Mouse (Mus musculus) lung, embryonic 14.5 days (tissue): ENCODE results near the gene Dnajc19. TPM values are rescaled to one million over a fixed set of nuclear protein-coding genes. Genes with fewer than 3 reads are reported as not detected.

Experiments
- ATAC-seq: fragments of 200-750 bp; cut with Nextera tagmentation; 2 replicates; pipeline ENCODE4 v1.8.0; 2017; ENCODE audit warnings: mild to moderate bottlenecking, moderate TSS enrichment, moderate library complexity; ENCODE audit not compliant: insufficient read depth
- DNase-seq: peaks from one replicate; pipeline ENCODE4 v3.0.0-alpha.2; 2015
- H3K27ac ChIP-seq: fragments of 300-500 bp; sonication (generic); 2 replicates; pipeline ENCODE4 v1.5.1; 2014; ENCODE audit warnings: low read depth, mild to moderate bottlenecking, moderate library complexity
- H3K27me3 ChIP-seq: fragments of 300-500 bp; sonication (generic); 2 replicates; pipeline ENCODE4 v1.6.1; 2014; ENCODE audit warnings: low read length, control low read depth; ENCODE audit not compliant: insufficient read depth
- H3K36me3 ChIP-seq: fragments of 300-500 bp; sonication (generic); 2 replicates; pipeline ENCODE4 v1.6.1; 2014; ENCODE audit warnings: control low read depth; ENCODE audit not compliant: insufficient read depth
- H3K4me1 ChIP-seq: fragments of 300-500 bp; sonication (generic); 2 replicates; pipeline ENCODE4 v1.6.1; 2014; ENCODE audit warnings: antibody characterized with exemption, control low read depth; ENCODE audit not compliant: insufficient read depth
- H3K4me2 ChIP-seq: fragments of 300-500 bp; sonication (generic); 2 replicates; pipeline ENCODE4 v1.6.1; 2014; ENCODE audit warnings: mild to moderate bottlenecking
- H3K4me3 ChIP-seq: fragments of 300-500 bp; sonication (generic); 2 replicates; pipeline ENCODE4 v1.5.1; 2014; ENCODE audit warnings: low read depth, low read length
- H3K9ac ChIP-seq: fragments of 300-500 bp; sonication (generic); 2 replicates; pipeline ENCODE4 v1.6.1; 2014
- H3K9me3 ChIP-seq: fragments of 300-500 bp; sonication (generic); 2 replicates; pipeline ENCODE4 v1.6.1; 2016; ENCODE audit warnings: low read depth, low read length, control low read depth
- CTCF ChIP-seq: IDR thresholded peaks from 2 replicates; pipeline ENCODE4 v1.5.1; 2016; ENCODE audit warnings: antibody characterized with exemption, low read depth
- WGBS: fragments of 180-500 bp; shearing (Covaris S2); extraction: QIAGEN DNeasy Blood & Tissue Kit; methylation state at CpG from one replicate; pipeline ENCODE4 v1.1.7; 2014; 5-methylcytosine and 5-hydroxymethylcytosine counted together
- polyA plus RNA-seq: library from polyadenylated mRNA; unstranded; fragments of >200 nt; fragmentation: Nextera tagmentation; extraction: Ambion mirVana; gene quantifications from 2 replicates; pipeline ENCODE4 v1.2.1, GENCODE M21; 2014

Gene Dnajc19
- polyA plus RNA-seq, 1 experiment from 2014 or later: 141 TPM

DNA sequence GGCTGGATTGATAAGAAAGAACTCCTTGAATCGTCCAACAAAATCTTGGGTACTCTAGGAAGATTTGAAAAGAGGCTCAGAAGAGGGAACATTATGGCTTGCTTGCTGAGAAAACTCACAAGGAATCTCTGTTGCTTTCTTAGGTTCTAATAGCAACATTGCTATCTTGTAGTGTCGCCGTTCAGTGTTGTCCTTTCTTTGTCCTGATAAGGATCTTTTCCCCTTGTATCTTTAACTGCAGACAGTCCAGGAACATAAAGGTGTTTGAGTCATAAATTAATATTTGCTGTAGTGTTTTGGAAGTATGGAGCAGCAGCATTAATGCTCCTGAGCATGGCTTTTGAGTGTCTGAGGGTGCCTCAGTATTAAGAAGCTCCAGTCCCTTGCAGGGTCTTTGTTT is 50.5 kb downstream of the Dnajc19 start:
- no peaks in the 10 kb centered on the region for H3K9me3 ChIP-seq
- no peak overlapping the region for H3K4me3 ChIP-seq
- WGBS: 80% methylated on average over 3 of the region's 3 CpGs
- no peaks in the 10 kb centered on the region for H3K27me3 ChIP-seq
- no peaks in the 10 kb centered on the region for H3K4me1 ChIP-seq
- H3K36me3 ChIP-seq: no peaks in the 10 kb centered on the region
- no peak overlapping the region for H3K4me2 ChIP-seq
- H3K27ac ChIP-seq: no peak overlapping the region
- DNase-seq (no peak), ATAC-seq (no peak)
- H3K9ac ChIP-seq: no peak overlapping the region
- no peak for TF ChIP-seq CTCF

DNA sequence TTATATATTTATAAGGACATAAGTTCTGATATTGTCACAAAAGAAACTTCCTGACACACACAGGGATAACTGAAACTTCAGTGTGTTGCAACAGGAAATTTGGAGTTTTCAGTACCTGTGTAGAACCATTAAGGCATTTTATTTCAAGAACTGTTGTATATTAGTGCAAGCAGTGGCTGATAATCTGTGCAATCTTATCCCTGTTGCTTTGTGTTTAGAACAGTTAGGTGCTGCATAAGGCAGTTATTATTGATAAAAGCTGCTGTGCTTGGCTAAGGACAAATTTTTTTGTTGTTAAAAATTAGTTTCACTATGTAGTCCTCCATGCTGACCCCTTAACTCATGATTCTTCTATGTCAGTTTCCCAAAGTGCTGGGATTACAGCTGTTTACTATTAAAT is 52.2 kb downstream of the Dnajc19 start:
- Histone ChIP-seq H3K4me3 (no peak overlapping the region), H3K4me2 (no peak overlapping the region), H3K9me3 (no peaks in the 10 kb centered on the region), H3K4me1 (no peaks in the 10 kb centered on the region), H3K27ac (no peak overlapping the region), H3K9ac (no peak overlapping the region), H3K27me3 (no peaks in the 10 kb centered on the region), H3K36me3 (no peaks in the 10 kb centered on the region)
- ATAC-seq (no peak), DNase-seq (no peak)
- TF ChIP-seq CTCF: no peak

DNA sequence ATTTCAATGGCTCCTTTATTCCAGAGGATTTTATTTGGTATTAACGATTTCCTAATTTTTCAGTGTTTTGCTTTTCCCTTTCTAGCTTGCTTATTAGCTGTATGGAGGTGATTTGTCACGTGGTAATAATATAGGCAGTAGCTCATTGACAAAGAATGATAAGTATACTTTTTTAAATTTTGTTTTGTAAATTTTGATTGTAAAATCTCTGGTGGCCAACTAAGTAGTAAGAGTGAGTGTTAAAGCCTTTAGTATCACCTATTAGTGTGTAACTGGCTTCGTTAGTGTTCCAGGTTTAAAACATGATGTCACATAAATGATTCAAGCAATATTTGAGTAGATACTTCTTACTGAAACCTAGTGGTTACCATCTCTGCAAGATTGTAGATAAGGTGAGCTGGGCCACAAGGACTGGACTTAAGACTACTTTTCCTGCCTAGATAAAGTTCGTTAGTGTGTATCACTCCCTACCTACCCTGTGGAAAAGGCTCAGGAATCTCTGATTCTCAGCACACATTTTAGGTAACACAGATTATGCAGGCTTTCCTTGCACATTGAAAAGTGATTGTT is 59.8 kb downstream of the Dnajc19 start:
- WGBS: 65% methylated on average over 4 of the region's 4 CpGs
- H3K4me2 ChIP-seq: peak overlapping the region; percentile 82
- H3K9me3 ChIP-seq: no peaks in the 10 kb centered on the region
- H3K4me3 ChIP-seq: peak overlapping the region; percentile 91
- DNase-seq (no peak), ATAC-seq (no peak)
- H3K9ac ChIP-seq: peak overlapping the region; percentile 99; the same call in 1 of the 2 replicates
- H3K27me3 ChIP-seq: no peaks in the 10 kb centered on the region
- peaks cover 4% of the 10 kb centered on the region; the same call in 1 of the 2 replicates for H3K4me1 ChIP-seq
- no peak overlapping the region for H3K27ac ChIP-seq
- no peaks in the 10 kb centered on the region for H3K36me3 ChIP-seq
- no peak for TF ChIP-seq CTCF

DNA sequence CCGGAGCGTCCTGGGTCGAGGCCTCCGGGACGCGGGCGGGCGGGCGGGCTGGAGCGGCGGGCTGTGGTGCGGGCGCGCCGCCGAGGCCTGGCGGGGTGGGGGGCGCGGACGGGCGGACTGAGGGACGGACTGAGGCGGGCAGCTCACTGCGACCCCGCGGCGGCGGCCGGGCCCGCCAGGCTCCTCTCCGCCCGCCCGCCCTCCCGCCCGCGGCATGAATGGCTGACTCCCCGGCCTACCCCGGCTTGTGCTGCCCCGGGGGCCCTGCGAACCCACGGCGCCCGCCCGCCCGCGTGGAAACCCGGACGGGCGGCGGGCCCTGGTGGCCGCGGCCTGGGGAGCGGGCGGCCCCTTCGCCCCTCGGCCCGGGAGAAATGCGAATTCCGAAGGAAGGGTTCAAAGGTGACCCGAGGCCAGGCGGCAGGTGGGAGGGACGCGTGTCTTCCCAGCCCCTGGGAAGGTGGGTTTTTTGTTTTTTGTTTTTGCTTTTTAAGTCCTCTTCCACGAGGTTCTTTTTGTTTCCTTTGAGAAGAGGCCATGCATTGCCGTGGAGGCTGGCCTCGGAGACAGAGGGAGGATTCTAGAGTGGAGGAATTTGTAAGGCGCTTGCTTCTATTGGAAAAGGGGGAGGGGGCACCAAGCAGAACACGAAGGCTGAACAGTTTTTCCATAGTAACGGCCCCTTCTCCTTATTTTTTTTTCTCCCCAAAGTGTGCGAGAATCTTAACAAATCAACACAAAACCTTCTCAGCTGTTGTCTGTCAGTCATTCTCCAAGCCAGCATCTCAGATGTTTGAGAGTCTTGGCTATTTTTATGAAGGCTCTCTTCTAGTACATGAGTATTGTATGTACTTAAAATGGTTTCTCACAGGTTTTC is 60.5 kb downstream of the Dnajc19 start:
- no peaks in the 10 kb centered on the region for H3K36me3 ChIP-seq
- peak; percentile 66 for ATAC-seq
- H3K4me2 ChIP-seq: peak overlapping the region; percentile 82
- H3K27ac ChIP-seq: peak overlapping the region; percentile 92
- peak overlapping the region; percentile 91 for H3K4me3 ChIP-seq
- TF ChIP-seq CTCF: no peak
- under 1% methylated on average over 30 of the region's 70 CpGs for WGBS
- H3K4me1 ChIP-seq: peaks cover 4% of the 10 kb centered on the region; the same call in 1 of the 2 replicates
- H3K9ac ChIP-seq: peak overlapping the region; percentile 99
- H3K27me3 ChIP-seq: no peaks in the 10 kb centered on the region
- peak; percentile 36 for DNase-seq
- H3K9me3 ChIP-seq: no peaks in the 10 kb centered on the region

DNA sequence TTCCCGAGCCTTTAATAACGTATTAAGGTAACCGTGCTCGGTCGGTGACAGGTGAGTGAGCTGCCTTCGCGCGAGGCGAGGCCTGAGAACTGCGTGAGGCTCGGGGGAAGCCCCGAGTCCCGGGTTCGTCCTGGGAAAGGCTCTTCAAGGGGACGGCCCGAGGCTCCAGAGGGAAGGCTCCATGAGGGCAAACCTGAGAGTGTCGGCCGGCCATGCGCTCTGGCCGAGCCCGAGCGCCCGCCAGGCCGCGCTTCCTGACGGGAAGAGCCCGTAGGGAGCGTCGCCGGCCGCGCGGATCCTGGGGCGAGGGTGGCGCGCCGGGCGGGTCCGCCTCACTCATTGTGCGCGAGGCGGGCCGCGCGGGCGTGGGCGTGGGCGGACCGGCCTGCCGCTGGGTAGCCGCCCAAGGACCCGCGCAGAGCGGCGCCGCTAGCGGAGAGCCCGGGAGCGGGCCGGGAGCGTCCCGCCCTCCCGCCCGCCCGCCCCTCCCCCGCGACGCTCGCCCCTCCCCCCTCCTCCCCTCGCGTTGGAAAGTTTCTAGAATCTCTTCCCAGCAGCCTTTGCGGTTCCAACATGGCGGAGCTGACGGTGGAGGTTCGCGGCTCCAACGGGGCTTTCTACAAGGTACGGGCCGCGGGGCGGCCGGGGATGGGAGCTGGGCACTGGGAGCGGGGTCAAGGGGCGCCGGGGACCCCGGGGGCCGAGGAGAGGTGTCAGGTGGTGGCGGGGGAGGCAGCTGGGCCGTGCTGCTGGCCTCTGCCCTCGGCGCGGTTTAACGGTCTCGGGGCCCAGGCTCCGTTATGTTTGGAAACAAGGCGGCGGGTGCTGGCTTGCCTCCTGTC is 61.4 kb downstream of the Dnajc19 start, which contains the start of gene Fxr1:
Fxr1 (plus strand) TSS at position 404 of the 842 bp plus-strand sequence.
- ATAC-seq (peak; percentile 99), DNase-seq (peak; percentile 93)
- Histone ChIP-seq H3K27me3 (no peaks in the 10 kb centered on the region), H3K4me1 (peaks cover 4% of the 10 kb centered on the region; the same call in 1 of the 2 replicates), H3K4me2 (peak within 1 kb of the TSS; percentile 82), H3K4me3 (peak within 1 kb of the TSS; percentile 91), H3K27ac (peak within 1 kb of the TSS; percentile 92), H3K9me3 (no peaks in the 10 kb centered on the region), H3K9ac (peak within 1 kb of the TSS; percentile 99), H3K36me3 (no peaks in the 10 kb centered on the region)
- WGBS: 1% methylated on average over 78 of the region's 97 CpGs
- TF ChIP-seq CTCF: no peak

DNA sequence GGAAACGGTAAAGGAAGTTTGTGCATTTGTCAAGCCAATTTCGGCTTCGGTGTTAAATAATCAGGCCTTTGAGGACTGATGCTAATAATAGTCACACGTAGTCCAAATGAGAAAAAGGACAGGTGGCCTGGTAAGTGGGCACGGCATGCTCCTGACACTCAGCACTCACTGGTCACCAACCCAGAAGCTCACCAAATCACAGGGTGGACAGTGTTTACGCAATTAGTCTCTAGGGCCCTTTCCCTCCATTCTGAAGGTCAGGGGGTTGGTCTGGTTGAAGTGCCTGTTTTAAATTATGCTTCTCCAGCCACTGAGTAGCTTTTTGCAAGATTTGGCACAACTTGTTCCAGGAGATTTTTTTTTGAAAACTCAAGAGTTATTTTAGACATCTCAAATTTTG is 72.9 kb downstream of the Dnajc19 start:
- DNase-seq: no peak
- Histone ChIP-seq H3K36me3 (no peaks in the 10 kb centered on the region), H3K9me3 (no peaks in the 10 kb centered on the region), H3K4me2 (no peak overlapping the region), H3K27ac (no peak overlapping the region), H3K4me1 (no peaks in the 10 kb centered on the region), H3K4me3 (no peak overlapping the region), H3K27me3 (no peaks in the 10 kb centered on the region), H3K9ac (no peak overlapping the region)
- TF ChIP-seq CTCF: no peak
- ATAC-seq: no peak
- WGBS: 59% methylated on average over 6 of the region's 6 CpGs

DNA sequence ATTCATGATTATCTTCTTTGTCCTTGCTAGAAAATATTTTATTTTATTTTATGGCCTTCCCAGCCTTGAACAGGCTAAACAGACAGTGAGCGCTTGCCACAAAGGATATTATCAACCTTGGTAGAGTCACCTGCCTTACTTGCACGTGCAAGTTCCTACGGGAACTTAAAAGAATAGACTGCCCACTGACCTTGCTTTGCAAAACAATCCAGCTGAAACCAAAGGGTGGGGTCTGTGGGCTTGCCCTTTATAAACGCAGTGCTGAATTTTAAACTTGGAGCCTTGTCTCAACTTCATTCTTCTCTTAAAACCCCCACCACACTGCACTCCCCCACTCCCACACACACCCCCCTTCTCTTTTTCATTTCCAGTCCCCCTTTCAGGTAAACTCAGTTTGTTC is 73.5 kb downstream of the Dnajc19 start:
- Histone ChIP-seq H3K4me2 (no peak overlapping the region), H3K9me3 (no peaks in the 10 kb centered on the region), H3K27me3 (no peaks in the 10 kb centered on the region), H3K36me3 (no peaks in the 10 kb centered on the region), H3K27ac (no peak overlapping the region), H3K4me3 (no peak overlapping the region), H3K9ac (no peak overlapping the region), H3K4me1 (no peaks in the 10 kb centered on the region)
- WGBS: 64% methylated on average over 4 of the region's 4 CpGs
- DNase-seq: no peak
- ATAC-seq: no peak
- TF ChIP-seq CTCF: no peak
